Mouse (Mus musculus) cerebellum, adult 2 months (tissue): ENCODE measurements around the gene Mgea5. TPM values are rescaled to one million over a fixed set of nuclear protein-coding genes. Genes with fewer than 3 reads are reported as not detected.

Experiments used
- DNase-seq, 2 experiments: peaks; one replicate each; pipeline ENCODE4 v3.0.0; 2021
- H3K27ac ChIP-seq: fragments of 200-500 bp; 2 replicates; pipeline ENCODE4 v1.5.1; 2012; ENCODE audit warnings: low read length, control low read depth, inconsistent platforms; ENCODE audit not compliant: insufficient read depth
- H3K27me3 ChIP-seq: fragments of 200-500 bp; 2 replicates; pipeline ENCODE4 v1.6.1; 2012; ENCODE audit warnings: inconsistent platforms, mild to moderate bottlenecking, low read length, moderate library complexity; ENCODE audit not compliant: control insufficient read depth, insufficient read depth
- H3K4me1 ChIP-seq: fragments of 200-500 bp; 2 replicates; pipeline ENCODE4 v1.6.1; 2011; ENCODE audit warnings: low read length; ENCODE audit not compliant: control insufficient read depth, insufficient read depth
- H3K4me3 ChIP-seq: fragments of 200-500 bp; replicated peaks from 2 replicates; pipeline ENCODE3; 2011; ENCODE audit warnings: mild to moderate bottlenecking, low read depth, low read length, control low read depth; ENCODE audit not compliant: insufficient read depth
- CTCF ChIP-seq: fragments of 200-500 bp; IDR thresholded peaks from 2 replicates; pipeline ENCODE4 v1.5.1; 2011; ENCODE audit warnings: low read depth, mild to moderate bottlenecking, control low read depth, low read length, moderate library complexity, borderline replicate concordance; ENCODE audit not compliant: insufficient read depth
- POLR2A ChIP-seq: fragments of 200-500 bp; IDR thresholded peaks from 2 replicates; pipeline ENCODE4 v1.6.1; 2011; ENCODE audit warnings: low read length, control low read depth, borderline replicate concordance; ENCODE audit not compliant: insufficient read depth
- WGBS: fragments of 180-500 bp; shearing (Covaris S2); methylation state at CpG from one replicate; pipeline ENCODE4 v1.1.7; 2018; 5-methylcytosine and 5-hydroxymethylcytosine counted together
- polyA plus RNA-seq: library from polyadenylated mRNA; depleted of rRNA; stranded (reverse); fragments of >200 nt; gene quantifications from 2 replicates; pipeline ENCODE4 v1.2.3, GENCODE M21; 2012

The Mgea5 gene
- polyA plus RNA-seq, 1 experiment: 109 TPM

- peaks cover 15% of the 10 kb centered on the region; the same call in 1 of the 2 replicates for H3K27me3 ChIP-seq
- TF ChIP-seq POLR2A (no peak), CTCF (no peak)
- peaks cover 5% of the 10 kb centered on the region for H3K4me1 ChIP-seq
- WGBS: 73% methylated on average over 7 of the region's 7 CpGs
- no peak overlapping the region for H3K4me3 ChIP-seq
- DNase-seq: no peak
- no peak overlapping the region for H3K27ac ChIP-seq
Observed at GRCm38 (mm10) chr19:45743619-45744018, 40.0 kb downstream of the Mgea5 start.

GRCm38 (mm10) chr19:45742984-45743575 lies 40.6 kb downstream of the Mgea5 start:
- H3K27me3 ChIP-seq: peaks cover 15% of the 10 kb centered on the region; the same call in 1 of the 2 replicates
- DNase-seq: no peak
- WGBS: 15% methylated on average over 23 of the region's 44 CpGs
- peaks cover under 1% of the 10 kb centered on the region; the same call in 1 of the 2 replicates for H3K4me1 ChIP-seq
- no peak overlapping the region for H3K27ac ChIP-seq
- H3K4me3 ChIP-seq: no peak overlapping the region
- no peak for TF ChIP-seq POLR2A
- TF ChIP-seq CTCF: no peak

GRCm38 (mm10) chr19:45742218-45742983 lies 41.2 kb downstream of the Mgea5 start, which contains the start of gene Fgf8:
Fgf8 (minus strand) TSS chr19:45742915.
- no peaks in the 10 kb centered on the region for H3K4me1 ChIP-seq
- H3K4me3 ChIP-seq: peak within 1 kb of the TSS; percentile 9
- H3K27ac ChIP-seq: no peak within 1 kb of the TSS
- TF ChIP-seq POLR2A (no peak), CTCF (no peak)
- DNase-seq: no peak
- 1% methylated on average over 64 of the region's 68 CpGs for WGBS
- peaks cover 17% of the 10 kb centered on the region; the same call in 1 of the 2 replicates for H3K27me3 ChIP-seq

GRCm38 (mm10) chr19:45741431-45742217 lies 42.0 kb downstream of the Mgea5 start:
- peaks cover 3% of the 10 kb centered on the region; the same call in 1 of the 2 replicates for H3K4me1 ChIP-seq
- H3K4me3 ChIP-seq: no peak overlapping the region
- TF ChIP-seq POLR2A (no peak), CTCF (no peak)
- WGBS: 12% methylated on average over 45 of the region's 45 CpGs
- no peak for DNase-seq
- H3K27me3 ChIP-seq: peaks cover 17% of the 10 kb centered on the region; the same call in 1 of the 2 replicates
- no peak overlapping the region for H3K27ac ChIP-seq

- Histone ChIP-seq H3K4me1 (peaks cover 3% of the 10 kb centered on the region; the same call in 1 of the 2 replicates), H3K27ac (no peak overlapping the region), H3K4me3 (no peak overlapping the region), H3K27me3 (peaks cover 16% of the 10 kb centered on the region; the same call in 1 of the 2 replicates)
- TF ChIP-seq CTCF (no peak), POLR2A (no peak)
- WGBS: 60% methylated on average over 7 of the region's 7 CpGs
- no peak for DNase-seq
Observed at GRCm38 (mm10) chr19:45740817-45741216, 42.8 kb downstream of the Mgea5 start.

- DNase-seq: no peak
- peaks cover 3% of the 10 kb centered on the region; the same call in 1 of the 2 replicates for H3K4me1 ChIP-seq
- TF ChIP-seq CTCF: no peak
- TF ChIP-seq POLR2A: no peak
- no peak overlapping the region for H3K4me3 ChIP-seq
- H3K27ac ChIP-seq: no peak overlapping the region
- H3K27me3 ChIP-seq: peaks cover 16% of the 10 kb centered on the region; the same call in 1 of the 2 replicates
- 43% methylated on average over 13 of the region's 13 CpGs for WGBS
Observed at GRCm38 (mm10) chr19:45740233-45740632, 43.4 kb downstream of the Mgea5 start.

- TF ChIP-seq CTCF: no peak
- TF ChIP-seq POLR2A: no peak
- Histone ChIP-seq H3K27me3 (peaks cover 16% of the 10 kb centered on the region; the same call in 1 of the 2 replicates), H3K4me1 (peaks cover 3% of the 10 kb centered on the region; the same call in 1 of the 2 replicates), H3K4me3 (no peak overlapping the region), H3K27ac (no peak overlapping the region)
- WGBS: 86% methylated on average over 5 of the region's 5 CpGs
- no peak for DNase-seq
Observed at GRCm38 (mm10) chr19:45738521-45738920, 45.1 kb downstream of the Mgea5 start.
